In genomic region chr15:77933770-77934169, GRCm38 (mm10) we compare ENCODE assay signal across 8 mouse cellular contexts. TPM values are rescaled to one million over a fixed set of nuclear protein-coding genes. Genes with fewer than 3 reads are reported as not detected.
A peak's percentile ranks its signal among the peaks of the same experiment; 100 is the strongest.
DNase-seq lines count a peak whose midpoint lies in the region; ATAC-seq and TF ChIP-seq lines count a peak whose summit lies in the region.

No protein-coding gene starts in this region.

- H3K27ac ChIP-seq in hindbrain, embryonic 16.5 days (ENCODE audit: low read depth, low read length): peak overlapping the region; percentile 54; the same call in 1 of the 2 replicates

- no peaks in the 10 kb centered on the region for H3K9me3 ChIP-seq in hindbrain, embryonic 16.5 days (ENCODE audit: control insufficient read depth, low read length)

- in situ Hi-C loops in Patski (cut with MboI; ENCODE audit: low pct_unique_long_range_greater_than_20kb): loop anchor here (5.0 kb wide), 1 partner anchor 239 kb away; the partner anchor contains the start of gene Ift27

- under 1% methylated on average over 14 of the region's 14 CpGs for WGBS in hindbrain, embryonic 16.5 days

- POLR2A ChIA-PET in Patski (lab: Charles Lee): interaction anchor here (0.6 to 1.7 kb wide), 7 partner anchors 14 to 314 kb away, joined by 3 to 7 read pairs (median 4); partner anchors contain the start of genes Eif3d and Foxred2

- peaks cover 17% of the 10 kb centered on the region for H3K4me1 ChIP-seq in hindbrain, embryonic 16.5 days (ENCODE audit: control insufficient read depth, insufficient read depth, low read depth, low read length)

- TF ChIP-seq CTCF in Patski (IDR thresholded peaks at IDR 0.05): no peak

- peak overlapping the region; percentile 53 for H3K9ac ChIP-seq in hindbrain, embryonic 16.5 days (ENCODE audit: low read depth, low read length)

- peak; percentile 63 for ATAC-seq in Patski
- ATAC-seq in hindbrain, embryonic 16.5 days: peak; percentile 46

- peak overlapping the region; percentile 51 for H3K4me2 ChIP-seq in hindbrain, embryonic 16.5 days (ENCODE audit: low read length)

- H3K36me3 ChIP-seq in hindbrain, embryonic 16.5 days (ENCODE audit: control insufficient read depth, insufficient read depth, low read length): no peaks in the 10 kb centered on the region

- CTCF ChIA-PET in Patski (lab: Charles Lee): interaction anchor here (0.9 to 3.1 kb wide), 12 partner anchors 9 to 306 kb away, joined by 3 to 11 read pairs (median 4); partner anchors contain the start of genes Eif3d and Foxred2

- H3K27me3 ChIP-seq in Patski: no peaks in the 10 kb centered on the region
- H3K27me3 ChIP-seq in hindbrain, embryonic 16.5 days (replicated peaks; ENCODE audit: control insufficient read depth, insufficient read depth, low read length): no peaks in the 10 kb centered on the region

- DNase-seq in Patski (ENCODE audit: low read depth, low spot score): peak; percentile 68
- DNase-seq in cerebellum, postnatal 36 days: peak; percentile 100
- DNase-seq in gastrocnemius, adult 18-20 months (ENCODE audit: low spot score): peak; percentile 100
- DNase-seq in left cerebral cortex, adult 11 months (ENCODE audit: low spot score): peak; percentile 96
- DNase-seq in lung, postnatal 36 days: peak; percentile 99
- DNase-seq in retina, embryonic 14.5 days (ENCODE audit: low spot score): peak; percentile 98
- DNase-seq in thymus, postnatal 36 days: peak; percentile 87 to 94

- peak overlapping the region; percentile 15 for H3K4me3 ChIP-seq in hindbrain, embryonic 16.5 days (ENCODE audit: low read length)

RNA-seq across cellular contexts. Expression of gene Txn2, which starts 5.0 kb away (rescaled TPM):
- polyA plus RNA-seq in Patski (2021): 181 TPM
- total RNA-seq in gastrocnemius, adult 18-20 months (2021): 100 to 1,000 TPM; 215 to 223 TPM
- 215 and 216 TPM in 2 replicates for polyA plus RNA-seq in hindbrain, embryonic 16.5 days (2015; fragmentation: Nextera tagmentation; extraction: Ambion mirVana)

RNA-seq across cellular contexts. Expression of gene Foxred2, which starts 22.8 kb away (rescaled TPM):
- 16.1 TPM for polyA plus RNA-seq in Patski (2021)
- under 1 TPM; 0.45 to 0.53 TPM for total RNA-seq in gastrocnemius, adult 18-20 months (2021)
- polyA plus RNA-seq in hindbrain, embryonic 16.5 days (2015; fragmentation: Nextera tagmentation; extraction: Ambion mirVana): 8.8 and 9.6 TPM in 2 replicates

RNA-seq across cellular contexts. Expression of gene Eif3d, which starts 36.8 kb away (rescaled TPM):
- polyA plus RNA-seq in Patski (2021): 231 TPM
- 10 to 100 TPM; 55.8 to 61.7 TPM for total RNA-seq in gastrocnemius, adult 18-20 months (2021)
- polyA plus RNA-seq in hindbrain, embryonic 16.5 days (2015; fragmentation: Nextera tagmentation; extraction: Ambion mirVana): 158 and 175 TPM in 2 replicates

Comparison
In these comparisons a context has a peak if more than half of its experiments do, and no peak if none do; other contexts are left out.
1. Peak in every context shown above with its lines: DNase-seq, ATAC-seq, H3K4me3 ChIP-seq and H3K27ac ChIP-seq.